Mouse (Mus musculus) Muller cell, postnatal 12 days (primary cell): ENCODE results near the gene Pdzk1ip1.
A peak's percentile ranks its signal among the peaks of the same experiment; 100 is the strongest.

Experiments used
- DNase-seq: peaks from one replicate; pipeline ENCODE4 v3.0.0-alpha.2; 2015; ENCODE audit errors: inconsistent ontology term

The Pdzk1ip1 gene

GRCm38 (mm10) chr4:115088611-115089338, at the start of gene Pdzk1ip1:
TSS of gene Pdzk1ip1 (plus strand) at chr4:115088708.
- no peak for DNase-seq

DNA sequence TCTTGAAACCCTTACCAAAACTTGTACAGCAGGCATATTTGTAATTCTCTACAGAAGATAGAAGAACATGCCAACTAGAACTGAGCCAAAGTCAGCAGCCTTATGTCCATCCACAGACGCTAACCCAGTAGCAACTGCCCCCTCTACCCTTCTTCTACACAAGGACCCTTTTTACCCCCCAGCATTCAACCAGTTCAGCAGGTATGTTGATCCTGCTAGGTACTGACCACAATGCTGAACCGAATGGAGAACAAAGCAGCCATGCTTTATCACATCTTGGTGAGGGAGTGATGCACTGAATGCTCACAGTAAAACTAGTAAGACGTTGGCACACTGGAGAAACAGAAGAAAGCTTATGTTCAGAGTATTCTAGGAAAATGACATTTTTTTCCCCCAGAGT, 42.9 kb upstream of the Pdzk1ip1 start:
- no peak for DNase-seq

DNA sequence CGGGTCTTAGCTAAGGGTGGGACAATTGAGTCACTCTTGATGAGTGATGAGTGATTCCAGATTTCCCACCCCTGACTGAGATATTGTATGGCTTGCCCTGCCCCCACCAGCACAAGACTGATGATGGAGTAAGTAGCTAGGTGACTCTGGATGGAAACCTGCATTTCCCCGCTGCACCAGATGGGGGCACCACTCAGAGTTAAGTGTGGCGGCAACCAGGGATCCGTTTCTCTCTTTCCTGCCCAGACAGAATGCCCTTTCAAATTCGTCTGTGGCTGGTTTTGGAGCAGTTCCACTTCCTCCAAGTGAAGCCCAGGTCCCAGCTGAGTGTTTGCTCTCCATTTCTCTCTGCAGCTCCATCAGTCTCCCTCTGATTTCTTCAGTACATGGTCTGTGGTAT, 40.8 kb upstream of the Pdzk1ip1 start:
- peak; percentile 2 for DNase-seq

GRCm38 (mm10) chr4:115048190-115048589, 40.3 kb upstream of the Pdzk1ip1 start:
- no peak for DNase-seq

GRCm38 (mm10) chr4:115051245-115051644, 37.3 kb upstream of the Pdzk1ip1 start:
- no peak for DNase-seq

GRCm38 (mm10) chr4:115052343-115053005, 36.0 kb upstream of the Pdzk1ip1 start:
- DNase-seq, result peak; percentile 47

DNA sequence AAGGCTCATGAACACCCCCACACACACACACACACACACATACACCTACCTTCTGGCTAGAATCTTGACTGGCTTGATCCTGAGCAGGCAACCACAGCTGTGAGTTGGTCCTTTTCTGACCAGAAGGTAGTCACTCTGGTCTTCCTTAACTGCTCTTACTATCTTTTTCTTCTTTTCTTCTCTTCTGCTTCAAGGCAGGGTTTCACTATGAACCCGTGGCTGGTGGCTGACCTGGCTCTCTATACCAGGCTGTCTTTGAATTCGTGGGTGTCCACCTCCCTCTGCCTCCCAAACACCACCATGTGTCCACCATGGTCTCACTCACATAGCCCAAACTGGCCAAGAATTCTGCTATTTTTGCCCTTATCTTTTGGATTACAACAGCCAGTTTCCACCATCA, 33.5 kb upstream of the Pdzk1ip1 start:
- DNase-seq, result no peak

DNA sequence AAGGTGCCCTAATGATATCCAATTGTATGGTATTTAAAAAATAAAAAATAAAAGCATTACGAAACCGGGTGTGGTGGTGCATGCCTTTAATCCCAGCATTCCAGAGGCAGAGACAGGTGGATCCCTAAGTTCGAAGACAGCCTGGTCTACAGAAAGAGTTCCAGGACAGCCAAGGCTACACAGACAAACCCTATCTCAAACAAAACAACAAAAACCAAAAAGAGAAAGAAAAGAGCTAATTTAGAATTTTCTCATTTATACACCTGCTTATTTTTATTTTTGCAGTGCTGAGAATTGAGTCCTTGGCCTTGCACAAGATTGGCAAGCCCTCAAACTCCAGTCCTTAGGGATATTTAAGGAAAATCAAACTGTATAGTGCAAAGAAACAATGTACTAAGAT, 32.8 kb upstream of the Pdzk1ip1 start:
- DNase-seq, result no peak

- DNase-seq, result peak; percentile 40
Measured at GRCm38 (mm10) chr4:115056371-115056920, 32.1 kb upstream of the Pdzk1ip1 start, which contains the start of gene Tal1. TSS of gene Tal1 (plus strand) at chr4:115056426.

- DNase-seq, result peak; percentile 52
Measured at GRCm38 (mm10) chr4:115056921-115057673, 31.4 kb upstream of the Pdzk1ip1 start.

DNA sequence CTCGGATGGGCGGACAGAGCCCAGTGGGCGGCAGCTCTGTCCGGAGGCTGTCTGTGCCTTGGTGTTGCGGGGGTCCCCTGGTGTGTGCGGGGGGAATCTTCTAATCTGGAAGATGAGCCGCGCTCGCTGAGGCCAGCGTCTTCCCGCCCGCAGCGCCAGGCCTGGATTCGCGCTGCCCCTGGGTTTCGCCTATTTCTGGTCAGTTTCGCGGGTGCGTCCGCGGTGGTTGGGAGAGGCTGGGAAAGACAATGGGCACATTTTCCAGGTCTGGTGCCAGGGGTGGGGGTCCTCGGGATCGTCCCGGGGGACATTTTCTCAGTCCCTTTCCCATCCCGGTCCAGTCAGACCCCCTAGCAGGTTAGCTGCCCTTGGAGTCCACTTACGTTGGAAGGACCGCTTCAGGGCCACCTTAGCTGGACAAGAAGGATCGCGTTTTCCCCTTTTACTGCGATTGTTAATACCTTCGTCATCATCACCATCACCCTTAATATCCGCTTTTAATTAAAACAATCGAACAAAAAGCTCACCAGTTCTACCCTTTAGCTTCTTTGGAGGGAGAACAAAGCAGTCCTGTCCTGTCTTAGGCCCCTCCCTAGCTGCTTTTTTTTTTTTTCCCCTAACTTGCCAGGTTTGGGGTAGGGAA, 30.7 kb upstream of the Pdzk1ip1 start:
- DNase-seq, result peak; percentile 11

- peak; percentile 53 for DNase-seq
Measured at GRCm38 (mm10) chr4:115058317-115058761, 30.2 kb upstream of the Pdzk1ip1 start.

DNA sequence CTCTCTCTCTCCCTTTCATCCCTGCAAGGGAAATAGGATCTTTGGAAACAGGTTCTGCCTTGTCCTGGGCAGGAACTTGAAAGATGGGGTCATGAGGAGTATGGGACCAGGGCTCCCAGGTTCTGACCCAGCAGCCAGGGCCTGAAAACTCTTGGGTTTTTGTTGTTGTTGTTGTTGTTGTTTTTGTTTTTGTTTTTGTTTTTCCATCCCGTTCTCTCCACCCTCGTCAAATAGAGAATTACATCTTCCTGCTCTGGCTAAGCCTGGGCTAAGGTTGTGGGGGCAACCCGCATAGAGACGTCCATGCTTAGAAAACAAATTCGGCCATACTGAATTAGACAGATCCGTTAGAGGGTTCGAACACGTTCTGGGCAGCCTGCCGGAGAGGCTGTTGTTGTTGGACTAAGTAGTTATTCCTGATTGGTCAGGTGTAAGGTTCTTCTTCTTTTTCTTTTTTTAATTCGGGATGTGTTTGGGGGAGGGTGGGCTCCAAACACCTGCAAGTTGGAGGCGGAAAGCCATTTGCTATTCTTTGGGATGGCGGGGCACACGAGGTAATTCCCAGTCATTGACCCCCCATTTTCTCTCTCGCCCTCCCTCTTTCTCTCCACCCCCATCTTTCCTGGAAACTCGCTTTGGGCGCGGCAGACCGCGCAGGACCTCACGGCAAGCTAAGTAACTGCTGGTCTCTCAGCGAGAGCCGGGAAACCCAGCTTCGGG, 29.5 kb upstream of the Pdzk1ip1 start:
- peak; percentile 7 for DNase-seq

- DNase-seq, result no peak
Measured at GRCm38 (mm10) chr4:115059871-115060270, 28.6 kb upstream of the Pdzk1ip1 start.

- DNase-seq, result no peak
Measured at GRCm38 (mm10) chr4:115060753-115061152, 27.8 kb upstream of the Pdzk1ip1 start.

DNA sequence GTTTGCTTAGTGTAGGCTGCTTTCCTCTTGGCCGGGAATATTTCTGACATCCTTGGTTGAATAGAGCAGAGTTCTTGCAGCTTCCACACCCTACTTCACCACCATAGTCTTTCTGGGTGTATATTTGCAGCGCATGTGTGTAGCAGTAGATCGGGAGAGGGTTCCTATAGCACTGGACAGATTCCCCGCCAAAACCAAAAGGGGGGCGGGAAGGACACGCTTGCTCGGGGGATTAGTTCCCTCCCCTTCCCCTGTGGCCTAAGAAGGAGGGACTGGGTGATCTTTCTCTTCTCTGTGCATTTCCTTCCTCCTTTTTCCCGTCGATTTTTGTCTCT, 26.0 kb upstream of the Pdzk1ip1 start:
- DNase-seq, result no peak

- DNase-seq, result peak; percentile 46
Measured at GRCm38 (mm10) chr4:115062875-115063517, 25.5 kb upstream of the Pdzk1ip1 start.

- DNase-seq, result no peak
Measured at GRCm38 (mm10) chr4:115063518-115064239, 24.8 kb upstream of the Pdzk1ip1 start.

- no peak for DNase-seq
Measured at GRCm38 (mm10) chr4:115071668-115072067, 16.8 kb upstream of the Pdzk1ip1 start.

GRCm38 (mm10) chr4:115074789-115075188, 13.7 kb upstream of the Pdzk1ip1 start:
- no peak for DNase-seq
